Mouse (Mus musculus) brown adipose tissue, adult 24 weeks (tissue): ENCODE measurements around the gene Olfm2. TPM values are rescaled to one million over a fixed set of nuclear protein-coding genes. Genes with fewer than 3 reads are reported as not detected.

Source experiments
- H3K27ac ChIP-seq: fragments of 200-500 bp; replicated peaks from 2 replicates; pipeline ENCODE4 v1.5.1; 2012; ENCODE audit warnings: low read depth, mild to moderate bottlenecking, low read length
- H3K4me1 ChIP-seq: fragments of 200-500 bp; 2 replicates; pipeline ENCODE4 v1.6.1; 2012; ENCODE audit warnings: low read length, mixed read lengths; ENCODE audit not compliant: control insufficient read depth, insufficient read depth, insufficient read length
- H3K4me3 ChIP-seq: fragments of 200-500 bp; 2 replicates; pipeline ENCODE4 v1.5.1; 2012; ENCODE audit warnings: low read depth, mild to moderate bottlenecking, low read length, moderate library complexity; ENCODE audit not compliant: insufficient read depth
- polyA plus RNA-seq: library from polyadenylated mRNA; stranded (reverse); fragments of >200 nt; gene quantifications from 2 replicates; pipeline ENCODE4 v1.2.4, GENCODE M21; 2012; ENCODE audit not compliant: missing spikeins, insufficient read depth, insufficient read length

The Olfm2 gene
- polyA plus RNA-seq, 1 experiment, result not detected

DNA sequence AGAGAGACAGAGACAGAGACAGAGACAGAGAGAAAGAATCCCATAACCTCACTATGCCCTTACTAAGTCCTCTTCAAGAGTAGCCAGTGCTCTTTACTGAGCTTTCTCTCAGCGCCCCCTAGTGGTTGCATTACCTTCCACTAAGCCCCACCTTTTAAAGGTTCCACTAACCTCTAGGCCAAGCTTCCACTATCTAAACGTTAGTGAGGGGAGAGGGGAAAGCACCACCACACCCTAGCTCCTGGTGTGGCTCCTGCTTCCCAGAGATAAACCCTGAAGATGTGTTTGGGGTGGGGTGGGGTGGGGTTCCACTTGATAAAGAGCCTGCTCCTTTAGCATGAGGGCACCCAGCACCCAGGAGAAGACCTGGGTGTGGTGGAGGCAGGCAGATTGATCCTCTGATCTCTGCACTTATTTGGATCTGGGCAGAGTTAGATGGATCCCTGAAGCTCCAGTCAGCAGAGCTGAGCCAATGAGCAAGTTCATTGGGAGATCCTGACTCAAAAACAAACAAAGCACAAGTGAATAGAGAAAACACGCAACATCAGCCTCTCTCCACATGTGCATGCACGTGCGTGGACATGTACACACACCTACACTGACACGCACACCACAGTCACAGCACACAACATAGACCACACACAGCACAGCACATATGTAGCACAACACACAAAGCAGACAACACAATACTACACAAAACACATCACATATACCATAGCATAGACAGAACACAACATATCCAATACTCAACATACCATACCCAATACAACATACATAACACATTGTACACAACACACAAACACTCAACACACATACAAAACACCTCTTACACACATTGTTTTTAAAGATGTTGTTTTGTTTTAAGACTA is 11.2 kb upstream of the Olfm2 start:
- Histone ChIP-seq H3K4me1 (peaks cover 16% of the 10 kb centered on the region), H3K27ac (peak overlapping the region; percentile 57), H3K4me3 (no peak overlapping the region)

DNA sequence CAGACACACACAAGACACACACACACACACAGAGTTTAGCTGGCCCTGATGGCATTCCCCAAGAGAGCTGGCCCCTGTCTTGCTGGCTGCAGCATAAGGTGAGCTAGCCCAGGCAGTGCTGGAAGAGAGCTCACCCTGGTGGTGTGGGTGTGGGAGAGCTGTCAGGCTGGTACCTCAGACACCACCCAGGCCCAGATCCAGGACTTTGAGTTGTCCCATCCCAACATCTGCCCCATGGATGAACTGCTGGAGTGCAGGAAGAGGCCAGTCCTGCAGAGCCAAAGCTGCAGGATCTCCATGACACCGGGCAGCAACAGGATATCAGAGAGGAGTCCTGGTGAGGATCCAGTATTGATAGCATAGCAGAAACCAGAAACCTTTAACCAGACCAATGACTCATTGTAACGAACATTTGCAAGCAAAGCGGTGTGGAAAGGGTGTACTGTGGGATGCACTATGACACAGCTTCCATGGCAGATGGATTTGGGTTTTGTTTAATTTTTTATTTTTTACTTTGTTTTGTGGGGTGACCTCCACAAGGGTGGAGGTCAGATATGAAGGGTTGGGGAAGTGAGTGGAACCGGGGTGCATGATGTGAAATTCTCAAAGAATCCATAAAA is 10.0 kb upstream of the Olfm2 start:
- H3K27ac ChIP-seq, result no peak overlapping the region
- peaks cover 13% of the 10 kb centered on the region for H3K4me1 ChIP-seq
- no peak overlapping the region for H3K4me3 ChIP-seq

- peaks cover 6% of the 10 kb centered on the region; the same call in 1 of the 2 replicates for H3K4me1 ChIP-seq
- no peak overlapping the region for H3K4me3 ChIP-seq
- no peak overlapping the region for H3K27ac ChIP-seq
Observed at GRCm38 (mm10) chr9:20754335-20754734, 8.2 kb upstream of the Olfm2 start.

- Histone ChIP-seq H3K27ac (no peak overlapping the region), H3K4me3 (no peak overlapping the region)
Observed at GRCm38 (mm10) chr9:20751477-20752029, 5.4 kb upstream of the Olfm2 start.

DNA sequence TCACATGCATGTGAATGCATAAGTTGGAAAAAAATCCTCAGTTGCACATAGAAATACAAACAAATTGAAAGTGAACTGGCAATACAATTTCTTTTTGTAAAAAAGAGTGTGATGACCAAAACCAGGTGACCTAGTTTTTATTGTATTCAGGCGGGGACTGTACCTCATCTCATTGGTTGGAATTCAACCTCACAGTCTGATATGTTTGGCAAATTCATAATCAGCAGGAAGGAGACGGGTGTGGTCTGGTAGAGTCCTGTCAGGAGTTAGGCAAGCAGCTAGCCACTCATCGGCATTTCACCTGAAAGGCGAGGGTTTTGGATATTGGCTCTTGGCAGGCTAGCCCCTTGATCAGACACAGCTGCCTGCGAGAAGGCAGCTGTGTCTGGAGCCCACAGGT is 3.1 kb upstream of the Olfm2 start:
- H3K4me1 ChIP-seq, result no peaks in the 10 kb centered on the region
- no peak overlapping the region for H3K4me3 ChIP-seq

More at GRCm38 (mm10) chr9:20751477-20752029, 5.4 kb upstream of the Olfm2 start:
- H3K4me1 ChIP-seq, result no peaks in the 10 kb centered on the region

GRCm38 (mm10) chr9:20748540-20748939 is 2.4 kb upstream of the Olfm2 start:
- Histone ChIP-seq H3K4me3 (no peak overlapping the region), H3K27ac (no peak overlapping the region), H3K4me1 (no peaks in the 10 kb centered on the region)

More for the DNA sequence above, 3.1 kb upstream of the Olfm2 start:
- no peak overlapping the region for H3K27ac ChIP-seq

DNA sequence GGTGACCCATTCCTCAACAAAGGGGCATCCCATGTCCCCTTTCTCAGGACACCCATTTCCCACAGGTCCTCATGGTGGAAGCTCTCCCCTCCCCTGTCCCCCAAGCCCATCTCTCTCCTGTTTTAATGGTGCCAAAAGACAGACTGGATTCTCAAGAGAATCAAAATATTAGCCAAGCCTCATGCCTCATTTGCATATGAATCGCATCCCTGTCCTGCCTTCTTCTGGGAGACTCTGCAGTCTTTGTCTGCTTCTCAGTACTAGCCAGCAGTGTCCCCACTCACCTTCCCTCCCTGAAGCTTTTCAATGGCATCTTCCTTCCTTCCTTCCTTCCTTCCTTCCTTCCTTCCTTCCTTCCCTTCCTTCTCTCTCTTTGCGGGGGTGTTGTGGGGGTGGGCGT is 1.5 kb upstream of the Olfm2 start:
- H3K4me1 ChIP-seq, result no peaks in the 10 kb centered on the region
- H3K27ac ChIP-seq, result no peak overlapping the region
- H3K4me3 ChIP-seq, result no peak overlapping the region

GRCm38 (mm10) chr9:20745129-20745966 is 801 bp downstream of the Olfm2 start:
- no peaks in the 10 kb centered on the region for H3K4me1 ChIP-seq
- H3K4me3 ChIP-seq, result peak overlapping the region; percentile 26
- no peak overlapping the region for H3K27ac ChIP-seq

GRCm38 (mm10) chr9:20743946-20744738 is 2.0 kb downstream of the Olfm2 start:
- Histone ChIP-seq H3K4me1 (no peaks in the 10 kb centered on the region), H3K4me3 (no peak overlapping the region), H3K27ac (no peak overlapping the region)

DNA sequence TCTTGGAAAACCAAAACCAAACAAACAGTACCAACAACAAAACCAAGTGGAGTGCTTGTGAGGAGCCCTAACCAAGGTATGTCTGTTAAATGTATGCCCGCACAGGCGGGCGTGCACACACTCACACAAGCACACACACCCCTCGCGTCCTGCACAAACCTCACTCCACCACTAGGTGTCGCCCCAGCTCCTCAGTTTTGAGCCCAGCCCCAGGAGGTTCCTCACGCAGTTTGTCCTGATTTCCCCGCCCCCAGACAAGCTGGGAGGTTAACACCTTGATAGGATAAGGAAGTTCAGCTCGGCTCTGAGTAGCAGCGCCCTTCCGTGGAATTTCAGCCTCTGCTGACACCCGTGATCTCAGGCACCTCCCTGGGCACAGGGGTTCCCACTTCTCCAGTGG is 5.7 kb downstream of the Olfm2 start:
- Histone ChIP-seq H3K4me3 (no peak overlapping the region), H3K27ac (no peak overlapping the region), H3K4me1 (no peaks in the 10 kb centered on the region)

- no peak overlapping the region for H3K27ac ChIP-seq
- no peaks in the 10 kb centered on the region for H3K4me1 ChIP-seq
- no peak overlapping the region for H3K4me3 ChIP-seq
Observed at GRCm38 (mm10) chr9:20738251-20738999, 7.7 kb downstream of the Olfm2 start.

GRCm38 (mm10) chr9:20737227-20737626 is 8.9 kb downstream of the Olfm2 start:
- no peak overlapping the region for H3K4me3 ChIP-seq
- H3K27ac ChIP-seq, result no peak overlapping the region
- no peaks in the 10 kb centered on the region for H3K4me1 ChIP-seq

- no peak overlapping the region for H3K27ac ChIP-seq
- H3K4me3 ChIP-seq, result no peak overlapping the region
- no peaks in the 10 kb centered on the region for H3K4me1 ChIP-seq
Observed at GRCm38 (mm10) chr9:20734692-20735091, 11.5 kb downstream of the Olfm2 start.

- Histone ChIP-seq H3K27ac (no peak overlapping the region), H3K4me3 (no peak overlapping the region), H3K4me1 (0 out of 2 replicates have a peak, but pooled peaks cover 1% of the 10 kb centered on the region)
Observed at GRCm38 (mm10) chr9:20731797-20732196, 14.4 kb downstream of the Olfm2 start.
